Mouse (Mus musculus): ENCODE data around the gene Hoxb4.

Hoxb4 gene

GRCm38 (mm10) chr11:96349491-96350340, 31.6 kb downstream of the Hoxb4 start:
- DNase-seq (ENCODE audit: low spot score in 2 of 2), result no peak

GRCm38 (mm10) chr11:96350341-96350624, 32.2 kb downstream of the Hoxb4 start, which contains the start of gene Hoxb2:
Gene Hoxb2, plus strand, starts transcription at chr11:96350525.
- no peak for DNase-seq (ENCODE audit: low spot score in 2 of 2)

GRCm38 (mm10) chr11:96350791-96351190, 32.7 kb downstream of the Hoxb4 start:
- no peak for DNase-seq (ENCODE audit: low spot score in 2 of 2)

DNA sequence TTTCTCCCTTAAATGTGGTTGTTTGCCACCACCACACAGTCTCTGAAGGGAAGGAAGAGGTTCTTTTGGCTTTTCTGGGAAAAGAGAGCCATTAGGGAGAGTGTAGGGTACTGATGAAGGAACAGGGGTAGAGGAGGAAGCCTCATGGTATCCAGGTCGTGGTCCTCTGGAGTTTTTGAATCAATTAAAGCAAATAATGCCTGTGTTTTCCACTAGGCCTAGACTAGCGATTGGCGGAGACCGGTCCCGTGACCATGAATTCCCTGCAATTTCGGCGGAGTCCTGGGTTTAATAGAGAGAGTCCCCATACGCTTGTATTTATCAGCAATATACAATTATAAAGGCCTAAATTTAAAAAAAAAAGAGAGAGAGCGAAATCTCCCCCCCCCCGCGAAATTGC, 33.2 kb downstream of the Hoxb4 start:
- no peak for DNase-seq (ENCODE audit: low spot score in 2 of 2)

DNA sequence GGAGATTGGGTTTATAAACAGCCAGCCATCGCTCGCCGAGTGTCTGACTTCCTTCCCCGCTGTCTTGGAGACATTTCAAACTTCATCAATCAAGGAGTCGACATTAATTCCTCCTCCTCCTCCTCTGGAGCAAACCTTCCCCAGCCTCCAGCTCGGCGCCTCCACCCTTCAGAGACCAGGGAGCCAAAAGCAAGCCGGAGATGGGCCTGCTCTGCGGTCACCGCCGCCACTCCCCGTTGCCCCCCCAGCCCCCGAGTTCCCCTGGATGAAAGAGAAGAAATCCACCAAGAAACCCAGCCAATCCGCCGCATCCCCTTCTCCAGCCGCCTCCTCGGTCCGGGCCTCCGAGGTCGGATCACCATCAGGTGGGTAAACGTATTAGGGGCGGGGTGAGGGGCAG, 33.8 kb downstream of the Hoxb4 start:
- DNase-seq (ENCODE audit: low spot score in 2 of 2), result no peak

GRCm38 (mm10) chr11:96352691-96353521, 34.8 kb downstream of the Hoxb4 start:
- peak in 1 of 2 experiments; percentile 17 for DNase-seq (ENCODE audit: low spot score in 2 of 2)

- no peak for DNase-seq (ENCODE audit: low spot score in 2 of 2)
Observed at GRCm38 (mm10) chr11:96353522-96353841, 35.4 kb downstream of the Hoxb4 start.

GRCm38 (mm10) chr11:96353939-96354338, 35.9 kb downstream of the Hoxb4 start:
- DNase-seq (ENCODE audit: low spot score in 2 of 2), result no peak

GRCm38 (mm10) chr11:96354376-96354775, 36.3 kb downstream of the Hoxb4 start:
- no peak for DNase-seq (ENCODE audit: low spot score in 2 of 2)

- DNase-seq (ENCODE audit: low spot score in 2 of 2), result no peak
Observed at GRCm38 (mm10) chr11:96354801-96355311, 36.8 kb downstream of the Hoxb4 start.

DNA sequence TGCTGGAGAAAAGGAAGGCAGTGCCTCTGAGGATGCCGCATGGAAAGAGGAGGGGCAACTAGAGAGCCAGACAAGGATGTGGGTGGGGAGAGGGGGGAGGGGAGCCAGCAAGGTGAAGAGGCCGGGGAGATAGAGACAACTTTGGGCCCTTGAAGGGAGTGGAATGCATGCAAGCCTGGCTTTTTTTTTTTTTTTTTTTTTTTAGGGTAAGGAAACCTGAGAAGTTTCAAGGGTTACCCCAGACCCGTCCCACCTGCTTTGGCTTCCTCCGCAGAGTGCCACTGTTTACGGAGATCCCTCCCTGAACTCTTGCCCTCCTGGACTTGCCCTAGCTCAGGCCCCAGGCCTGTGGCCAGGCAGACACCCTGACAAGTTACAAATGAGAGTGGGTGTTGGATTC, 45.7 kb downstream of the Hoxb4 start:
- DNase-seq (ENCODE audit: low spot score in 2 of 2), result no peak

- no peak for DNase-seq (ENCODE audit: low spot score in 2 of 2)
Observed at GRCm38 (mm10) chr11:96365441-96366091, 47.5 kb downstream of the Hoxb4 start, which contains the start of gene Hoxb1. Gene Hoxb1, plus strand, starts transcription at chr11:96365752.

DNA sequence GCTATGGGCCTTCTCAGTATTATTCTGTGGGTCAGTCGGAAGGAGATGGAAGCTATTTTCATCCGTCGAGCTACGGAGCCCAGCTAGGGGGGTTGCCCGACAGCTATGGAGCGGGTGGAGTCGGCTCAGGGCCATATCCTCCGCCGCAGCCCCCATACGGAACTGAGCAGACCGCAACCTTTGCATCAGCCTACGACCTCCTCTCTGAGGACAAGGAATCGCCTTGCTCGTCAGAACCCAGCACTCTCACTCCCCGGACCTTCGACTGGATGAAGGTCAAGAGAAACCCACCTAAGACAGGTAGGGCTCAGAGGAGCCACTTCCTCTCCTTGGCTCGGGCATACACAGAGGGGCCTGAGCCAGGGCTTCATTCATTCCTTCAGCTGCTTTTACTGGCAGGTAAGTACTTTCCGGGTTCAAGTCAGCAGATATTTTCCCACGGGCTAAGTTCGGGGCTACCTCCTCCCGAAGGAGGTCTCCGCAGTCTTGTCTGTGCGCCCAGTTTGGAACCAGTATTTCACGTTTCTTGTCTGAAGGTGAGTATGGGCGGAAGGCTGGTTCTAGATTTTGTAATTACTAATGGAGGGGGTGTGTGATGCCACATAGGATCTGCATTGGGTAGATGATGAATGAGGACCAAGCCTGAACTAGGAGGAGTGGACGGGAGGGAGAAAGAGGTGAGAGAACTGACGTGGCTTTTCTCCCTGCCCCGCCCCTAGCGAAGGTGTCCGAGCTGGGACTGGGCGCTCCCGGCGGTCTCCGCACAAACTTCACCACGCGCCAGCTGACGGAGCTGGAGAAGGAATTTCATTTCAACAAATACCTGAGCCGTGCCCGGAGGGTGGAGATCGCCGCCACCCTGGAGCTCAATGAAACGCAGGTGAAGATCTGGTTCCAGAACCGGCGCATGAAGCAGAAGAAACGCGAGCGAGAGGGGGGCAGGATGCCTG, 48.3 kb downstream of the Hoxb4 start:
- DNase-seq (ENCODE audit: low spot score in 2 of 2), result no peak

- DNase-seq (ENCODE audit: low spot score in 2 of 2), result no peak
Observed at GRCm38 (mm10) chr11:96367141-96367540, 49.1 kb downstream of the Hoxb4 start.

DNA sequence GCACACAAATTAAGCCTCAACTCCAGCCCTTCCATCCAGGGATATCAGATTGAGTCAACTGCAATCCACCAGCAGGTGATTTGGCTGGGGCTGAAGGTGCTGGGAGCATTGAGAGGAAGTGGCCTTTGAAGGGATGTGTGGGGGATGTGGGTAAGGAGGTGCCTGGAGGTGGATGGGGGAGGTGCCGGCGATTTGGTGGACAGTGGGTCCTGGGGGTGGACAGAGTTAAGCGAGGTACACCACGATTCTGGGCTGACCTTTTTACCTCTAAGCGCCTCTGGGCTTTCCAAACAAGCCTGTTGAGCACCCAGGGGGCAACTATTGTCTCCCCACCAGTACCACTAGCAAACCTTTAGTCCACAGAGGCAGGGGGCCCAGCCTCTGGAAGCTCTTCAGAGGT, 50.6 kb downstream of the Hoxb4 start:
- no peak for DNase-seq (ENCODE audit: low spot score in 2 of 2)

DNA sequence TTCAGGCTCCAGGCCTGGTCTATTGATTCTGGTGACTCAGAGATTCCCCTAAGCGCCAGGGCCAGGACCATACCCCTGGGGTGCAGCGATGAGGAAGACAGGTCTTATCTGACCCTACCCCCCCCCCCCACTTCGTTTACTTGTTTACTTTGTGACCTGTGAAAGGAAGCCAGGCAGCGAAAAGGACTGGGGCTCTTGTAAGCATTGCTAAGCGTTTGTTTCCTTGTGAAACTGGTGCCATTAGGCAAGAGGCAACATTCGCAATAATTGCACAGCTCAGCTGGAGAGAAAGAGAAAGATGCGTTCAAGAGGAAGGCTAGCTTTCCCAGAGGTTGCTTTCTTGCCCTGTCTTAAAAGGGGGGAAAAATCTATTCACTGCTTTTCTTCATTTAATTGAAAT, 51.1 kb downstream of the Hoxb4 start:
- DNase-seq (ENCODE audit: low spot score in 2 of 2), result no peak

Measured in thymus, postnatal 10 days (tissue).